Comparison of ENCODE assay signal across 8 mouse cellular contexts in genomic region chr5:118464931-118465801, GRCm38 (mm10).
DNase-seq lines count a peak whose midpoint lies in the region; ATAC-seq and TF ChIP-seq lines count a peak whose summit lies in the region.

No protein-coding gene starts in this region.

- TF ChIP-seq CTCF in liver, postnatal 0 days (IDR thresholded peaks at IDR 0.05; ENCODE audit: low read depth): no peak

- H3K4me3 ChIP-seq in brown adipose tissue, adult 24 weeks (ENCODE audit: insufficient read depth, low read depth, low read length): peak overlapping the region; percentile 24
- H3K4me3 ChIP-seq in liver, postnatal 0 days (ENCODE audit: low read depth, low read length): peak overlapping the region; percentile 41

- no peaks in the 10 kb centered on the region for H3K9me3 ChIP-seq in liver, postnatal 0 days (ENCODE audit: low read length)

- H3K4me1 ChIP-seq in brown adipose tissue, adult 24 weeks (ENCODE audit: control insufficient read depth, insufficient read depth, insufficient read length, low read length): peaks cover 8% of the 10 kb centered on the region
- peaks cover 24% of the 10 kb centered on the region for H3K4me1 ChIP-seq in liver, postnatal 0 days (ENCODE audit: insufficient read depth)

- TF ChIP-seq EP300 in liver, postnatal 0 days (IDR thresholded peaks at IDR 0.05; ENCODE audit: low read depth): no peak

- ATAC-seq in inflammation-experienced regulatory T-cells, adult 6 months: peak; percentile 75
- ATAC-seq in liver, postnatal 0 days: peak; percentile 67

- H3K9ac ChIP-seq in liver, postnatal 0 days (replicated peaks): peak overlapping the region; percentile 65

- H3K27me3 ChIP-seq in liver, postnatal 0 days (ENCODE audit: insufficient read depth, low read length): peaks cover 10% of the 10 kb centered on the region; the same call in 1 of the 2 replicates

- H3K27ac ChIP-seq in brown adipose tissue, adult 24 weeks (replicated peaks; ENCODE audit: low read depth, low read length): no peak overlapping the region
- H3K27ac ChIP-seq in liver, postnatal 0 days (ENCODE audit: low read depth): peak overlapping the region; percentile 41

- peak; percentile 81 for DNase-seq in CD4-positive, CD25-positive, alpha-beta regulatory T cell, adult 2 months (ENCODE audit: low read depth, low spot score)
- peak; percentile 63 for DNase-seq in gastrocnemius, postnatal 25 days
- peak; percentile 45 for DNase-seq in liver, postnatal 0 days
- peak; percentile 83 for DNase-seq in neural tube, embryonic 10.5 days (ENCODE audit: extremely low spot score, low spot score)
- DNase-seq in urinary bladder, postnatal 25 days (ENCODE audit: low spot score): peak; percentile 48
- DNase-seq in right cerebral cortex, postnatal 36 days (ENCODE audit: low spot score in 2 of 2): no peak

- whole genome bisulfite sequencing in liver, postnatal 0 days (ENCODE audit: insufficient replicate concordance): 5% methylated on average over 21 of the region's 22 CpGs

- H3K4me2 ChIP-seq in liver, postnatal 0 days (ENCODE audit: low read depth, low read length): peak overlapping the region; percentile 74

- H3K36me3 ChIP-seq in liver, postnatal 0 days (replicated peaks; ENCODE audit: insufficient read depth, low read length): no peaks in the 10 kb centered on the region

Comparison
In these comparisons a context has a peak if more than half of its experiments do, and no peak if none do; other contexts are left out.
1. DNase-seq: peak in CD4-positive, CD25-positive, alpha-beta regulatory T cell, adult 2 months (single experiment), gastrocnemius, postnatal 25 days (single experiment), liver, postnatal 0 days (single experiment), neural tube, embryonic 10.5 days (single experiment) and urinary bladder, postnatal 25 days (single experiment); none in right cerebral cortex, postnatal 36 days (0 of 2).